Mouse (Mus musculus): Measurements from ENCODE around the gene Gpr33. TPM values are rescaled to one million over a fixed set of nuclear protein-coding genes. Genes with fewer than 3 reads are reported as not detected.

The Gpr33 gene
- not detected for polyA plus RNA-seq (2014; fragmentation: Illumina TruSeq; extraction: RNeasy Lipid Tissue Mini Kit (QIAGEN cat#74804))

GRCm38 (mm10) chr12:52027963-52028362 is at the start of gene Gpr33:
TSS of gene Gpr33 (minus strand) at chr12:52028063.

GRCm38 (mm10) chr12:52005877-52006632 is 21.8 kb downstream of the Gpr33 start, which contains the start of gene Dtd2:
TSS of gene Dtd2 (minus strand) at chr12:52006501.

Other genes with a start within 250 kb of the Gpr33 start
- 138 TPM for gene Hectd1, start 198.5 kb downstream of the Gpr33 start, polyA plus RNA-seq (2014; fragmentation: Illumina TruSeq; extraction: RNeasy Lipid Tissue Mini Kit (QIAGEN cat#74804))
- 22.3 TPM for gene Heatr5a, start 56.7 kb downstream of the Gpr33 start, polyA plus RNA-seq (2014; fragmentation: Illumina TruSeq; extraction: RNeasy Lipid Tissue Mini Kit (QIAGEN cat#74804))
- 9.9 TPM for gene Dtd2, start 21.6 kb downstream of the Gpr33 start, polyA plus RNA-seq (2014; fragmentation: Illumina TruSeq; extraction: RNeasy Lipid Tissue Mini Kit (QIAGEN cat#74804))
- 14.9 TPM for gene Nubpl, start 69.7 kb upstream of the Gpr33 start, polyA plus RNA-seq (2014; fragmentation: Illumina TruSeq; extraction: RNeasy Lipid Tissue Mini Kit (QIAGEN cat#74804))